Mouse (Mus musculus): ENCODE measurements around the gene Wdr46.

GRCm38 (mm10) chr17:33899642-33900041 lies 40.8 kb upstream of the Wdr46 start:
- TF ChIP-seq GATA1 (IDR thresholded peaks at IDR 0.05; ENCODE audit: low read length) (no peak), TAL1 (IDR thresholded peaks at IDR 0.05; ENCODE audit: low read length) (no peak)
